Mouse (Mus musculus) kidney, embryonic 14.5 days (tissue): Measurements from ENCODE around the gene Adamtsl3. TPM values are rescaled to one million over a fixed set of nuclear protein-coding genes. Genes with fewer than 3 reads are reported as not detected.

Experiments used
- ATAC-seq: fragments of 200-750 bp; cut with Nextera tagmentation; 2 replicates; pipeline ENCODE4 v1.8.0; 2017; ENCODE audit warnings: moderate number of reproducible peaks, mild to moderate bottlenecking, moderate TSS enrichment, moderate library complexity; ENCODE audit not compliant: low FRiP score, low TSS enrichment
- H3K27ac ChIP-seq: fragments of 300-500 bp; sonication (generic); 2 replicates; pipeline ENCODE4 v1.5.1; 2014; ENCODE audit warnings: low read depth, mild to moderate bottlenecking, low read length, moderate library complexity, mixed read lengths
- H3K27me3 ChIP-seq: fragments of 300-500 bp; sonication (generic); 2 replicates; pipeline ENCODE4 v1.6.1; 2014; ENCODE audit warnings: mild to moderate bottlenecking, low read length; ENCODE audit not compliant: control insufficient read depth, insufficient read depth
- H3K36me3 ChIP-seq: fragments of 300-500 bp; sonication (generic); 2 replicates; pipeline ENCODE4 v1.6.1; 2014; ENCODE audit warnings: low read length, mixed read lengths; ENCODE audit not compliant: control insufficient read depth, insufficient read depth
- H3K4me1 ChIP-seq: fragments of 300-500 bp; sonication (generic); 2 replicates; pipeline ENCODE4 v1.6.1; 2014; ENCODE audit warnings: low read length, mixed read lengths; ENCODE audit not compliant: control insufficient read depth, insufficient read depth
- H3K4me2 ChIP-seq: fragments of 300-500 bp; sonication (generic); replicated peaks from 2 replicates; pipeline ENCODE4 v1.6.1; 2014; ENCODE audit warnings: low read depth, mild to moderate bottlenecking, low read length
- H3K4me3 ChIP-seq: fragments of 300-500 bp; sonication (generic); 2 replicates; pipeline ENCODE4 v1.5.1; 2014; ENCODE audit warnings: mild to moderate bottlenecking, low read length
- H3K9ac ChIP-seq: fragments of 300-500 bp; sonication (generic); 2 replicates; pipeline ENCODE4 v1.6.1; 2014; ENCODE audit warnings: low read depth, mild to moderate bottlenecking, low read length, moderate library complexity
- H3K9me3 ChIP-seq: fragments of 300-500 bp; sonication (generic); 2 replicates; pipeline ENCODE4 v1.6.1; 2016; ENCODE audit warnings: low read length; ENCODE audit not compliant: control insufficient read depth
- WGBS: fragments of 180-500 bp; shearing (Covaris S2); extraction: QIAGEN DNeasy Blood & Tissue Kit; methylation state at CpG from one replicate; pipeline ENCODE4 v1.1.7; 2014; 5-methylcytosine and 5-hydroxymethylcytosine counted together
- polyA plus RNA-seq: library from polyadenylated mRNA; unstranded; fragments of >200 nt; fragmentation: Nextera tagmentation; extraction: Ambion mirVana; gene quantifications from 2 replicates; pipeline ENCODE4 v1.2.1, GENCODE M21; 2014

Gene Adamtsl3
- polyA plus RNA-seq, 1 experiment from 2014 or later: 0.39 TPM

GRCm38 (mm10) chr7:82531376-82531775 lies 195.9 kb downstream of the Adamtsl3 start:
- Histone ChIP-seq H3K4me1 (no peaks in the 10 kb centered on the region), H3K4me2 (no peak overlapping the region), H3K27me3 (no peaks in the 10 kb centered on the region), H3K36me3 (no peaks in the 10 kb centered on the region), H3K27ac (no peak overlapping the region), H3K4me3 (no peak overlapping the region), H3K9me3 (no peaks in the 10 kb centered on the region), H3K9ac (no peak overlapping the region)
- WGBS: 82% methylated on average over 7 of the region's 7 CpGs
- no peak for ATAC-seq

- Histone ChIP-seq H3K27ac (no peak overlapping the region), H3K4me2 (no peak overlapping the region), H3K27me3 (no peaks in the 10 kb centered on the region), H3K9ac (no peak overlapping the region), H3K9me3 (no peaks in the 10 kb centered on the region), H3K4me1 (no peaks in the 10 kb centered on the region), H3K4me3 (no peak overlapping the region), H3K36me3 (no peaks in the 10 kb centered on the region)
- 75% methylated on average over 4 of the region's 4 CpGs for WGBS
- ATAC-seq: no peak
Observed at GRCm38 (mm10) chr7:82533188-82533587, 197.7 kb downstream of the Adamtsl3 start.

- H3K4me3 ChIP-seq: no peak overlapping the region
- no peaks in the 10 kb centered on the region for H3K27me3 ChIP-seq
- no peaks in the 10 kb centered on the region for H3K9me3 ChIP-seq
- no peak overlapping the region for H3K27ac ChIP-seq
- H3K4me1 ChIP-seq: no peaks in the 10 kb centered on the region
- no peak overlapping the region for H3K9ac ChIP-seq
- no peaks in the 10 kb centered on the region for H3K36me3 ChIP-seq
- 47% methylated on average over 12 of the region's 12 CpGs for WGBS
- no peak overlapping the region for H3K4me2 ChIP-seq
- ATAC-seq: peak; percentile 60; the same call in 1 of the 2 replicates
Observed at GRCm38 (mm10) chr7:82533747-82534504, 198.4 kb downstream of the Adamtsl3 start.

- no peak overlapping the region for H3K4me3 ChIP-seq
- no peaks in the 10 kb centered on the region for H3K27me3 ChIP-seq
- H3K9me3 ChIP-seq: no peaks in the 10 kb centered on the region
- no peaks in the 10 kb centered on the region for H3K36me3 ChIP-seq
- 71% methylated on average over 6 of the region's 6 CpGs for WGBS
- H3K9ac ChIP-seq: no peak overlapping the region
- H3K27ac ChIP-seq: no peak overlapping the region
- H3K4me2 ChIP-seq: no peak overlapping the region
- no peak for ATAC-seq
- no peaks in the 10 kb centered on the region for H3K4me1 ChIP-seq
Observed at GRCm38 (mm10) chr7:82544390-82544919, 209.0 kb downstream of the Adamtsl3 start.

GRCm38 (mm10) chr7:82552005-82552404 lies 216.5 kb downstream of the Adamtsl3 start:
- Histone ChIP-seq H3K4me1 (no peaks in the 10 kb centered on the region), H3K36me3 (no peaks in the 10 kb centered on the region), H3K4me3 (no peak overlapping the region), H3K4me2 (no peak overlapping the region), H3K9ac (no peak overlapping the region), H3K27ac (no peak overlapping the region), H3K27me3 (no peaks in the 10 kb centered on the region), H3K9me3 (no peaks in the 10 kb centered on the region)
- no peak for ATAC-seq
- 73% methylated on average over 1 of the region's 1 CpGs for WGBS

- no peaks in the 10 kb centered on the region for H3K36me3 ChIP-seq
- H3K4me1 ChIP-seq: no peaks in the 10 kb centered on the region
- H3K9ac ChIP-seq: no peak overlapping the region
- H3K4me2 ChIP-seq: no peak overlapping the region
- 0 out of 2 replicates have a peak, but pooled peaks cover 4% of the 10 kb centered on the region for H3K9me3 ChIP-seq
- WGBS: 78% methylated on average over 5 of the region's 5 CpGs
- H3K27ac ChIP-seq: no peak overlapping the region
- no peak overlapping the region for H3K4me3 ChIP-seq
- ATAC-seq: no peak
- no peaks in the 10 kb centered on the region for H3K27me3 ChIP-seq
Observed at GRCm38 (mm10) chr7:82555803-82556202, 220.3 kb downstream of the Adamtsl3 start.

GRCm38 (mm10) chr7:82556417-82556816 lies 220.9 kb downstream of the Adamtsl3 start:
- no peak overlapping the region for H3K27ac ChIP-seq
- 86% methylated on average over 10 of the region's 10 CpGs for WGBS

GRCm38 (mm10) chr7:82557111-82557510 lies 221.6 kb downstream of the Adamtsl3 start:
- 83% methylated on average over 11 of the region's 11 CpGs for WGBS
- Histone ChIP-seq H3K9me3 (0 out of 2 replicates have a peak, but pooled peaks cover 4% of the 10 kb centered on the region), H3K4me1 (no peaks in the 10 kb centered on the region), H3K36me3 (no peaks in the 10 kb centered on the region), H3K4me3 (no peak overlapping the region), H3K9ac (no peak overlapping the region), H3K4me2 (no peak overlapping the region), H3K27me3 (no peaks in the 10 kb centered on the region), H3K27ac (no peak overlapping the region)
- ATAC-seq: no peak

More at GRCm38 (mm10) chr7:82556417-82556816, 220.9 kb downstream of the Adamtsl3 start:
- Histone ChIP-seq H3K9me3 (0 out of 2 replicates have a peak, but pooled peaks cover 4% of the 10 kb centered on the region), H3K27me3 (no peaks in the 10 kb centered on the region), H3K4me3 (no peak overlapping the region), H3K9ac (no peak overlapping the region), H3K4me2 (no peak overlapping the region), H3K36me3 (no peaks in the 10 kb centered on the region), H3K4me1 (no peaks in the 10 kb centered on the region)
- ATAC-seq: no peak

- Histone ChIP-seq H3K27me3 (no peaks in the 10 kb centered on the region), H3K36me3 (no peaks in the 10 kb centered on the region), H3K4me3 (no peak overlapping the region), H3K9me3 (no peaks in the 10 kb centered on the region), H3K27ac (no peak overlapping the region), H3K4me1 (no peaks in the 10 kb centered on the region), H3K9ac (no peak overlapping the region), H3K4me2 (no peak overlapping the region)
- WGBS: 47% methylated on average over 8 of the region's 8 CpGs
- ATAC-seq: no peak
Observed at GRCm38 (mm10) chr7:82566688-82567087, 231.2 kb downstream of the Adamtsl3 start.
